Comparison of ENCODE assay signal across 9 mouse cellular contexts in the genomic region with DNA sequence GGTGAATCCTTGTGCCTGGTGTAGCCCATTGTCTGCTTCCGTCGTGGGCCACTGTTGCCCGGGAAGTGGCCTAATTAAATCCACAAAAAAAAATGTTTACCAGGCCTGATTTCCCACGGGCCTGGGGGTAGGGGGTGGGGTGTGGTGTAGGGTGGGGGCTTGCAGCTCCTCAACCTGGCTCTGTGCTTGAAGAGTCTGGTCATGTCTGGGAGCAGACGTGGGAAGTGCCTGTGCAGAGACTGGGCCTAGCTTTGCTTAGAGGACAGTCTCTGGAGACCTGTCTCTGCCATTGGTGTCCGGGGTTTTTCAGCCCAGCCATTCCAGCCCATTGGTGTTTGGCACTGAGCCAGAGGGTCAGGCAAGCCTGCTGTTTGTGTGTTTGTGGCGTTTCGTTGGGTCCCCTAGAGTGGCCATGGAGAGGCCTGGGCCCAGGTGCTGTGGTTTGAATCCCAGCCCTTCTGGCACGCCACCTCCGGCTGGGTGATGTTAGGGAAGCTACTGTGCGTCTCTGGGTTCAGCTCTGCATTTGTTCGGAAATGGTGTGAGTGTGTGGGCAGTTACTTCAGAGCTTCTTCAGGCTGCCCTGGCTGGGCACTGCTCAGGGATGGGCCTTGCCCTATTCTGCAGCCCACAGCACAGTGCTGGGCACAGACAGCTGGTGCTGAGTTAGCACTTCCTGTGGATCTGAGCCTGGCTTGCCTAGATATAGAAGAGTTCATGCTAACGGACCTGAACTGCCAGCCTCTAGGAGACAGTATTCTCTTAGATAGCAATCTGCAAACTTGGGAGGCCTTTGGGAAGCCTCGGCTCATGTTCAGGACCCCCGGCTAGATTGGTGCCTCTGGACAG. TPM values are rescaled to one million over a fixed set of nuclear protein-coding genes. Genes with fewer than 3 reads are reported as not detected.
DNase-seq lines count a peak whose midpoint lies in the region; ATAC-seq and TF ChIP-seq lines count a peak whose summit lies in the region.
"Had no signal": no experiment of that assay in that cellular context is flagged by ENCODE, and none has a peak within 500 bp of the region (broad histone marks: within the 10 kb centered on the region; RNA-seq: fewer than 3 reads in every experiment).

No protein-coding gene starts in this region.

- H3K4me1 ChIP-seq in midbrain, embryonic 10.5 days: peaks cover 23% of the 10 kb centered on the region
- no peaks in the 10 kb centered on the region for H3K4me1 ChIP-seq in midbrain, embryonic 16.5 days (ENCODE audit: control insufficient read depth, insufficient read depth, low read length)
- peaks cover 6% of the 10 kb centered on the region; the same call in 1 of the 2 replicates for H3K4me1 ChIP-seq in hindbrain, embryonic 14.5 days (replicated peaks; ENCODE audit: control insufficient read depth, insufficient read depth, low read length)

- H3K36me3 ChIP-seq in midbrain, embryonic 10.5 days: no peaks in the 10 kb centered on the region
- no peaks in the 10 kb centered on the region for H3K36me3 ChIP-seq in midbrain, embryonic 16.5 days (ENCODE audit: control insufficient read depth, insufficient read depth, low read length)
- no peaks in the 10 kb centered on the region for H3K36me3 ChIP-seq in hindbrain, embryonic 14.5 days (replicated peaks; ENCODE audit: control insufficient read depth, insufficient read depth)

- H3K27ac ChIP-seq in gastrocnemius, adult 2 months: peak overlapping the region; percentile 32; the same call in 1 of the 2 replicates
- peak overlapping the region; percentile 52 for H3K27ac ChIP-seq in midbrain, embryonic 10.5 days (replicated peaks)
- H3K27ac ChIP-seq in midbrain, embryonic 16.5 days (ENCODE audit: low read length): no peak overlapping the region
- H3K27ac ChIP-seq in hindbrain, embryonic 14.5 days: no peak overlapping the region
- H3K27ac ChIP-seq: layer of hippocampus, adult 2 months had no signal

- H3K4me2 ChIP-seq in midbrain, embryonic 16.5 days (ENCODE audit: low read length): no peak overlapping the region
- H3K4me2 ChIP-seq in hindbrain, embryonic 14.5 days (replicated peaks): no peak overlapping the region

- intact Hi-C loops in gastrocnemius, adult 2 months (cut with DNase I): no loop called here
- intact Hi-C loops in gastrocnemius, postnatal 14 days (cut with DNase I; ENCODE audit: low total_unique reads): no loop called here

- H3K27me3 ChIP-seq in midbrain, embryonic 10.5 days (ENCODE audit: low read depth, poor library complexity, severe bottlenecking): no peaks in the 10 kb centered on the region
- no peaks in the 10 kb centered on the region for H3K27me3 ChIP-seq in midbrain, embryonic 16.5 days (ENCODE audit: control insufficient read depth, insufficient read depth, low read depth, low read length)
- no peaks in the 10 kb centered on the region for H3K27me3 ChIP-seq in hindbrain, embryonic 14.5 days (ENCODE audit: control insufficient read depth, insufficient read depth, low read length)

- 77% methylated on average over 15 of the region's 15 CpGs for whole genome bisulfite sequencing in midbrain, embryonic 10.5 days
- 56% methylated on average over 15 of the region's 15 CpGs for WGBS in midbrain, embryonic 16.5 days
- 46% methylated on average over 15 of the region's 15 CpGs for WGBS in hindbrain, embryonic 14.5 days

- DNase-seq in gastrocnemius, adult 2 months: no peak
- no peak for DNase-seq in gastrocnemius, postnatal 14 days
- no peak for DNase-seq in midbrain, embryonic 10.5 days (ENCODE audit: low spot score)
- DNase-seq in hindbrain, embryonic 14.5 days (ENCODE audit: low spot score): no peak
- DNase-seq in spleen, postnatal 10 days (ENCODE audit: low spot score in 2 of 2): no peak
- no peak for DNase-seq in urinary bladder, postnatal 36 days (ENCODE audit: low spot score in 2 of 2)

- no peak for ATAC-seq in midbrain, embryonic 16.5 days
- peak; percentile 57; the same call in 1 of the 2 replicates for ATAC-seq in hindbrain, embryonic 14.5 days (ENCODE audit: low FRiP score)
- ATAC-seq in megakaryocyte-erythroid progenitor cell, adult 5-6 weeks (replicated peaks; ENCODE audit: low FRiP score, low TSS enrichment, poor library complexity, severe bottlenecking): peak; percentile 52

- no peak overlapping the region for H3K9ac ChIP-seq in midbrain, embryonic 16.5 days (ENCODE audit: low read depth, low read length)
- no peak overlapping the region for H3K9ac ChIP-seq in hindbrain, embryonic 14.5 days

- no peak overlapping the region for H3K4me3 ChIP-seq in gastrocnemius, adult 2 months
- H3K4me3 ChIP-seq in midbrain, embryonic 10.5 days: no peak overlapping the region
- H3K4me3 ChIP-seq in midbrain, embryonic 16.5 days (ENCODE audit: low read depth, low read length): no peak overlapping the region
- no peak overlapping the region for H3K4me3 ChIP-seq in hindbrain, embryonic 14.5 days (replicated peaks; ENCODE audit: low read length)
- H3K4me3 ChIP-seq: layer of hippocampus, adult 2 months had no signal

- H3K9me3 ChIP-seq in midbrain, embryonic 10.5 days (replicated peaks): no peaks in the 10 kb centered on the region
- no peaks in the 10 kb centered on the region for H3K9me3 ChIP-seq in midbrain, embryonic 16.5 days (replicated peaks; ENCODE audit: control insufficient read depth, low read length, poor library complexity, severe bottlenecking)
- no peaks in the 10 kb centered on the region for H3K9me3 ChIP-seq in hindbrain, embryonic 14.5 days (ENCODE audit: control insufficient read depth, low read length)

- TF ChIP-seq CTCF in gastrocnemius, adult 2 months (IDR thresholded peaks at IDR 0.05): no peak

RNA-seq across cellular contexts. Expression of a gene that starts 29.6 kb away (rescaled TPM):
- total RNA-seq in gastrocnemius, adult 2 months (2021): 1 to 10 TPM; 3.4 to 6.6 TPM
- 10 to 100 TPM in 1 of 2 experiments, 1 to 10 TPM in 1; 6.8 to 13.3 TPM for total RNA-seq in gastrocnemius, postnatal 14 days (2021)
- 2.2 and 3.2 TPM in 2 replicates for polyA plus RNA-seq in midbrain, embryonic 10.5 days (2016; fragmentation: Nextera tagmentation; extraction: Ambion mirVana)
- 4.2 and 6.6 TPM in 2 replicates for polyA plus RNA-seq in midbrain, embryonic 16.5 days (2015; fragmentation: Nextera tagmentation; extraction: Ambion mirVana)
- 4.9 and 6.3 TPM in 2 replicates for polyA plus RNA-seq in hindbrain, embryonic 14.5 days (2014; fragmentation: Nextera tagmentation; extraction: Ambion mirVana)
- 60.4 and 66.1 TPM in 2 replicates for total RNA-seq in megakaryocyte-erythroid progenitor cell, adult 5-6 weeks (2014; fragmentation: Nextera tagmentation)
- total RNA-seq in megakaryocyte-erythroid progenitor cell, adult 5-6 weeks (2017): 48.0 and 48.9 TPM in 2 replicates

Comparison
In these comparisons a context has a peak if more than half of its experiments do, and no peak if none do; other contexts are left out.
1. H3K27ac ChIP-seq: peak in gastrocnemius, adult 2 months (single experiment) and midbrain, embryonic 10.5 days (single experiment); none in midbrain, embryonic 16.5 days (single experiment) and hindbrain, embryonic 14.5 days (single experiment).